Mouse (Mus musculus): ENCODE measurements around the gene Zfp651.
A peak's percentile ranks its signal among the peaks of the same experiment; 100 is the strongest.

DNA sequence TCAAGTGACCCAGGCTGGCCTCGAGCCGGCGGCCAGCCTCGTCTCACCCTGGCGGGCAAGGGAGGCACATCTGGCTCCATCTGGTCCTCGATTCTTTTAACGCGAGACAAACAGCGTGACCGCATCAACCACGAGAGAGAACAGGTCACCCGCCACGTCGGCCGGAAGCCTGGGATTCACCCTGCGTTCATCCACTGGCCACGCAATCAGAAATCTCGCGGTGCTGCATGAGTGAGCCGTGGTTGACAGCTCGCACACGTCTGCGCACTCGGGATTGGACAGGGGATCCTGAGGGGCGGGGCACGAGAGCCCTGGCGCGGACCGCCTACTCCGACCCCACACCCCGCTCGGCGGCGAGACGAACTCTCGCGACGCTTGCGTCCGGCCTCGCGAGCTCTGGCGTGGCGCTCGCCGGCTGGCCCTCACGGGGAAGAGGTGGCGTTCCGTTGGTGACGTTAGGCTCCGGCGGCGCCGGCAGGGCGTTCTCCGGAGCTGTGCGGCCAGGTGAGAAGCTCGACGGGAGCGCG, 40.3 kb upstream of the Zfp651 start, which contains the start of gene Nktr:
- TF ChIP-seq CTCF (IDR thresholded peaks at IDR 0.05; ENCODE audit: control insufficient read depth, insufficient read depth, insufficient read length), result no peak
- no peak for TF ChIP-seq USF1 (IDR thresholded peaks at IDR 0.05; ENCODE audit: low read depth)
- TF ChIP-seq MAX (IDR thresholded peaks at IDR 0.05), result peak; percentile 92
- no peak for TF ChIP-seq MYOG (IDR thresholded peaks at IDR 0.05; ENCODE audit: control insufficient read depth, extremely low read depth, insufficient read length)
- no peak for TF ChIP-seq CEBPB (IDR thresholded peaks at IDR 0.05; ENCODE audit: low read depth)
